ENCODE assay signal across 14 mouse cellular contexts in genomic region chr10:126555080-126555479, GRCm38 (mm10).
"Had no signal": no experiment of that assay in that cellular context is flagged by ENCODE, and none has a peak within 500 bp of the region (broad histone marks: within the 10 kb centered on the region; RNA-seq: fewer than 3 reads in every experiment).

No protein-coding gene starts in this region.

- H3K9me3 ChIP-seq: limb, embryonic 10.5 days; midbrain, embryonic 10.5 days; neural tube, embryonic 15.5 days had no signal

- H3K4me1 ChIP-seq: liver, embryonic 12.5 days; midbrain, embryonic 10.5 days; neural tube, embryonic 15.5 days had no signal

- H3K27ac ChIP-seq: limb, embryonic 10.5 days; liver, embryonic 12.5 days; midbrain, embryonic 10.5 days; neural tube, embryonic 15.5 days had no signal

- H3K4me3 ChIP-seq: limb, embryonic 10.5 days; liver, embryonic 12.5 days; midbrain, embryonic 10.5 days; myocyte; neural tube, embryonic 15.5 days had no signal

- DNase-seq: kidney, adult 18-20 months; kidney, postnatal 10 days; lung, embryonic 14.5 days; lung, postnatal 10 days; lung, postnatal 4 days; midbrain, embryonic 14.5 days; spleen, adult 18-20 months; thymus, adult 2 months; thymus, postnatal 25 days had no signal

- H3K36me3 ChIP-seq: limb, embryonic 10.5 days; liver, embryonic 12.5 days; midbrain, embryonic 10.5 days; neural tube, embryonic 15.5 days had no signal

- ATAC-seq: liver, embryonic 12.5 days had no signal

- H3K4me2 ChIP-seq: liver, embryonic 12.5 days; lung, embryonic 14.5 days; neural tube, embryonic 15.5 days had no signal

- H3K27me3 ChIP-seq: liver, embryonic 12.5 days; neural tube, embryonic 15.5 days had no signal

- H3K9ac ChIP-seq: liver, embryonic 12.5 days; lung, embryonic 14.5 days; neural tube, embryonic 15.5 days had no signal
